Mouse (Mus musculus) right cerebral cortex, adult 18-20 months (tissue): ENCODE measurements around the gene Chdh.

Experiments used
- DNase-seq: peaks from one replicate; pipeline ENCODE4 v3.0.0; 2022; ENCODE audit warnings: mixed read lengths

Chdh gene

GRCm38 (mm10) chr14:30066752-30067151 is 57.9 kb downstream of the Chdh start:
- no peak for DNase-seq

- no peak for DNase-seq
Observed at GRCm38 (mm10) chr14:30068566-30068965, 59.7 kb downstream of the Chdh start.

- no peak for DNase-seq
Observed at GRCm38 (mm10) chr14:30075268-30075887, 66.6 kb downstream of the Chdh start.

- no peak for DNase-seq
Observed at GRCm38 (mm10) chr14:30078115-30078808, 69.4 kb downstream of the Chdh start.

GRCm38 (mm10) chr14:30079729-30080128 is 70.9 kb downstream of the Chdh start:
- DNase-seq, result no peak
